Mouse (Mus musculus): Measurements from ENCODE around the gene Kcnab1. TPM values are rescaled to one million over a fixed set of nuclear protein-coding genes. Genes with fewer than 3 reads are reported as not detected.

The Kcnab1 gene
- polyA plus RNA-seq, 1 experiment from 2014 or later = 5.6 TPM

- Histone ChIP-seq H3K36me3 (no peaks in the 10 kb centered on the region), H3K4me2 (replicated peaks) (no peak overlapping the region), H3K9me3 (no peaks in the 10 kb centered on the region), H3K4me3 (no peak overlapping the region), H3K4me1 (no peaks in the 10 kb centered on the region), H3K27me3 (no peaks in the 10 kb centered on the region), H3K9ac (no peak overlapping the region), H3K27ac (no peak overlapping the region)
- no peak for ATAC-seq (ENCODE audit: insufficient number of reproducible peaks, insufficient read depth, low FRiP score, low TSS enrichment)
- 83% methylated on average over 4 of the region's 4 CpGs for WGBS
Measured at GRCm38 (mm10) chr3:65320990-65321389, 211.8 kb downstream of the Kcnab1 start.

DNA sequence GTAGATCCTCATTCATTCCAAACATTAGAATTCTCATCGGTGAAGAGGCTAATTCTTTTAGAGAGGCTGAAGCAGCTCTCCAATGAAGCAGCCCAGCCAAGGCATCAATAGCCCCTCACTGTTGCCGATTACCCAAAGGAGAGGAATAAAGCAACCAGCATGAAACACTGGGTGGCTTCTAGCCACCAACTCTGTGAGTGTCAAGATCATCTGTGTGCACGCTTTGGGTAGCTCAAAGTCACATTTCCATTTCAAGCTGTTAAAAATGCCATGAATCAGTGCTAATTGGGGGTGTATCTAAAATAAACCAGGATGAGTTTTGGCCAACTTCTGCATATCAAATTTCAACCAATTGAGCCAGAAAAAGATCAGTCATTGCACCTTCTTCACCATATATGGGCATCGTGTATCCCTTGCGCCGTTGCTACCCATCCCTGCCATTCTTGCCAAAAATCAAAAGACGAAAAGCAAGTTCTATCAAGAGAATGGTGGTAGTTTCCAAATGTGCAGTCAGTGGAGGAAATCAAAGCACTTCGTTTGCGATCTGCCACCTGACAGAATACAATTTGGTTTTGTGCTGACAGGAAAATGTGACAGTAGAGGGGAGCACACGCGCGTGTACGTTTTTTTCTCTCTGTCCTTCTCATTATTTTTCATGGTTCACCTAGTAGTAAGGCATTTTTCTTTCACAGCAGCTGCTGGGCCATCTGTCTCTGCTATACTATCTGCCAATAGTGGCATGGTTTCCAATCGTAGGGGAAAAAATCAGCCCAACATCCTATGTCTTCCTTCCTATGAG lies 213.0 kb downstream of the Kcnab1 start:
- no peak for ATAC-seq (ENCODE audit: insufficient number of reproducible peaks, insufficient read depth, low FRiP score, low TSS enrichment)
- no peak overlapping the region for H3K9ac ChIP-seq
- no peaks in the 10 kb centered on the region for H3K36me3 ChIP-seq
- H3K4me1 ChIP-seq = no peaks in the 10 kb centered on the region
- 89% methylated on average over 14 of the region's 14 CpGs for WGBS
- H3K4me2 ChIP-seq (replicated peaks) = no peak overlapping the region
- H3K4me3 ChIP-seq = no peak overlapping the region
- H3K9me3 ChIP-seq = no peaks in the 10 kb centered on the region
- H3K27me3 ChIP-seq = no peaks in the 10 kb centered on the region
- no peak overlapping the region for H3K27ac ChIP-seq

DNA sequence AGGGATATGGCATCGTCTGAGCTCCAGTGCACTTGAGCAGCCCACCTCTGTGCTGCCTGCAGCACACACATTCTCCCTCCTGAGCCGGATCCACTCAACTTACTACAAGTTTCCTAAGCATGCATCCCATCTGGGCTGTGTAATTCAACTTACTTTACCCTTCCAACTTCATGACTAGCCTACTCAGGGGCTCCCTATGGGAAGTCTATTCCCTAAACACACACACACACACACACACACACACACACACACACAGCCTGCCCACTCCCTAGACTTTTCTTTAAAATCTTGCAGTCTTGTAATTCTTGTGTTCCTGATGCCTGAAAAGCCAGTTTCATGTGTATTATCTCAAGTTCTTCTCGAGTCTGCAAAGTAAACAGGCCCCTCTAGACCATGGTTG lies 216.1 kb downstream of the Kcnab1 start:
- no peak overlapping the region for H3K4me3 ChIP-seq
- H3K4me2 ChIP-seq (replicated peaks) = no peak overlapping the region
- H3K27me3 ChIP-seq = no peaks in the 10 kb centered on the region
- no peak overlapping the region for H3K27ac ChIP-seq
- H3K9ac ChIP-seq = no peak overlapping the region
- WGBS = 67% methylated on average over 3 of the region's 3 CpGs
- H3K4me1 ChIP-seq = no peaks in the 10 kb centered on the region
- H3K36me3 ChIP-seq = no peaks in the 10 kb centered on the region
- H3K9me3 ChIP-seq = no peaks in the 10 kb centered on the region
- no peak for ATAC-seq (ENCODE audit: insufficient number of reproducible peaks, insufficient read depth, low FRiP score, low TSS enrichment)

GRCm38 (mm10) chr3:65328814-65329213 lies 219.6 kb downstream of the Kcnab1 start:
- ATAC-seq (ENCODE audit: insufficient number of reproducible peaks, insufficient read depth, low FRiP score, low TSS enrichment) = no peak
- no peaks in the 10 kb centered on the region for H3K27me3 ChIP-seq
- no peaks in the 10 kb centered on the region for H3K9me3 ChIP-seq
- H3K27ac ChIP-seq = no peak overlapping the region
- no peak overlapping the region for H3K9ac ChIP-seq
- no peaks in the 10 kb centered on the region for H3K36me3 ChIP-seq
- WGBS = 78% methylated on average over 4 of the region's 4 CpGs
- no peak overlapping the region for H3K4me3 ChIP-seq
- no peak overlapping the region for H3K4me2 ChIP-seq (replicated peaks)
- H3K4me1 ChIP-seq = no peaks in the 10 kb centered on the region

DNA sequence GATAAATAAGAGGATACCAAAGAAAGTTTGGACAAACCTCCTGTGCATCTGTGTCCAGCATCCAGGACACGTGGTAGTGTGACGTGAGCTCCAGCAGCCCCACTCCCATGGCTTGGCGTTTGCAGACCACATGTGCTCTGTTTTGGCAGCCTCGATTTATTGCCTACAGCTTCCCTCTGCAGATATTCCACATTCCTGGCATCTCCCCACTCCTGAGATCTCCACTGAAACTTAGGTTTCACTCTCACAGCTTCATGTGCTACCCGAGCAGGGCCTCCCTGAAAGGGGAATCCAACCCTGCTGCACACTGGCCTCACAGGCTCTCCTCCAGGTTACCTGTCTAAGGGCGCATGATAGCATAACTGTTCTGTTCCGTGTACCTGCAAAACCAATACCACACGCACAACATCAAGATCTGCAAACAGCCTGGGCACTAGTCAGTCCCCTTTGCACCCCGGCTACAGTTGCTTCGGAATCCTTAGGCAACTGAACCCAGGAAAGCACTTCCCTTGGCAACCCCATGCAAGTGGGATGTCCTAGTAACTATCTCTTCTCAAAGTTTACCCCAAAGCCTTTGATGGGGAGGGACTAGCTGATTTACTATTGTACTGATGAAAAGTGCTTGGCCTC lies 228.8 kb downstream of the Kcnab1 start:
- Histone ChIP-seq H3K9me3 (no peaks in the 10 kb centered on the region), H3K4me2 (replicated peaks) (no peak overlapping the region), H3K9ac (no peak overlapping the region), H3K27ac (no peak overlapping the region), H3K4me1 (peaks cover 4% of the 10 kb centered on the region; the same call in 1 of the 2 replicates), H3K36me3 (no peaks in the 10 kb centered on the region), H3K27me3 (no peaks in the 10 kb centered on the region), H3K4me3 (no peak overlapping the region)
- WGBS = 59% methylated on average over 10 of the region's 10 CpGs
- ATAC-seq (ENCODE audit: insufficient number of reproducible peaks, insufficient read depth, low FRiP score, low TSS enrichment) = no peak

DNA sequence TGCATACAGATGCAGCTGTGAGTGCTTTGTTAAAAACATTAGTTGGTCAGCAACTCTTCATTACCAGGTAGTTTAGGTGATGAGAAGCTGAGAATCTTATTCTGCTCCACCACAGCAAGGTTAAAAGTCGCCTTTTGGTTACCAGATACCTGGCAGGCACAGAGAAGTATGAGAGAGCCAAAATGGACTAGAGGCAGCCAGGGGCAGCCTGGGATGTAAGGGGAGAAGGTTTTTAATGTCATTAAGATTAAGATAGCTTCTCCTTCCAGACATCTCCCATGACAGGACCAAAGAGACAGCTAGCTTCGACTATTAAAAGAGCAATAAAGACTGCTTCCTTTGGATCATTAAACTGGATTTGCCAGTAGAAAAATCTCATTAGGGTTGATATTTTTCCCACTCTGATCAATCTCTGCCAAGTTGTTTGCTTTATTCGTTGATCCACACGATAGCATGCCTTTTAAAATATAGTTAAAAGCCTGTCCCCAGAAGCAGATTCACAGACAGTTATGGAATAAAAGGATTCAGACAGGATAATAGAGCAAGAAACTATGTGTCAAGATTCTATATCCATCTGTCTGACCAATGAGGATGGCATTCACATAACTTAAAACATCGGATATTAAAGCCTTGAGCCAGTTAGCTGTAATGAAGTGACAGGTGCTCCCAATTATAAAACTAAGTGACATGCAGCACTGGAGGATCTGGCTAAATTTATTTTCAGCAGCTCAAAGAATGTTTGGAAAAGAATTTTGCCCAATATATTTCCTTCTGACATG lies 231.2 kb downstream of the Kcnab1 start:
- ATAC-seq (ENCODE audit: insufficient number of reproducible peaks, insufficient read depth, low FRiP score, low TSS enrichment) = no peak
- no peak overlapping the region for H3K27ac ChIP-seq
- no peaks in the 10 kb centered on the region for H3K27me3 ChIP-seq
- H3K4me2 ChIP-seq (replicated peaks) = no peak overlapping the region
- no peak overlapping the region for H3K9ac ChIP-seq
- H3K4me3 ChIP-seq = no peak overlapping the region
- no peaks in the 10 kb centered on the region for H3K9me3 ChIP-seq
- 74% methylated on average over 5 of the region's 5 CpGs for WGBS
- peaks cover 4% of the 10 kb centered on the region; the same call in 1 of the 2 replicates for H3K4me1 ChIP-seq
- H3K36me3 ChIP-seq = no peaks in the 10 kb centered on the region

DNA sequence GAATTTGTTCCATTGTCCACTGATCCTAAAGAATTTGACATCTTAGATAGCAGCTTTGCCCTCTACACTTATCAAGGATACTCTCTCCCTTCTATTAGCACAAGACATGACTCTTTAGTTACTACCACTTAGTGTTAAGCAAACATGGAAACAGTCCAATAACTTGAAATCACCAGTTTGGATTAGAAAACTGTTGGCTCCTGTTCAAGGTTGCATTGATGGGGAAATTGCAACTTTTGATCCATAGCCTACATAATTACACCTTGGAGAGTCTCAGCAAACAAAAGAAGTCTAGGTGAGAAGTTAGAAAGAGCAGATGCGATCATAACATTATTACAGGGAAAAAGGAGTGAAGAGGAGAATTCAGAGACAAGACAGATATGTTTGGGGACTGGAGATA lies 237.0 kb downstream of the Kcnab1 start:
- Histone ChIP-seq H3K9me3 (no peaks in the 10 kb centered on the region), H3K36me3 (no peaks in the 10 kb centered on the region), H3K4me2 (replicated peaks) (no peak overlapping the region), H3K4me3 (no peak overlapping the region), H3K27ac (no peak overlapping the region), H3K9ac (no peak overlapping the region), H3K4me1 (no peaks in the 10 kb centered on the region), H3K27me3 (no peaks in the 10 kb centered on the region)
- WGBS = 90% methylated on average over 1 of the region's 1 CpGs
- no peak for ATAC-seq (ENCODE audit: insufficient number of reproducible peaks, insufficient read depth, low FRiP score, low TSS enrichment)

GRCm38 (mm10) chr3:65352278-65353127 lies 243.3 kb downstream of the Kcnab1 start:
- Histone ChIP-seq H3K9me3 (no peaks in the 10 kb centered on the region), H3K4me3 (no peak overlapping the region), H3K9ac (no peak overlapping the region), H3K4me2 (replicated peaks) (no peak overlapping the region), H3K4me1 (no peaks in the 10 kb centered on the region), H3K27me3 (no peaks in the 10 kb centered on the region), H3K36me3 (no peaks in the 10 kb centered on the region), H3K27ac (no peak overlapping the region)
- 52% methylated on average over 4 of the region's 4 CpGs for WGBS
- no peak for ATAC-seq (ENCODE audit: insufficient number of reproducible peaks, insufficient read depth, low FRiP score, low TSS enrichment)

GRCm38 (mm10) chr3:65353263-65354037 lies 244.3 kb downstream of the Kcnab1 start:
- Histone ChIP-seq H3K27ac (no peak overlapping the region), H3K27me3 (no peaks in the 10 kb centered on the region), H3K4me2 (replicated peaks) (no peak overlapping the region), H3K4me3 (no peak overlapping the region), H3K9me3 (no peaks in the 10 kb centered on the region), H3K4me1 (no peaks in the 10 kb centered on the region), H3K36me3 (no peaks in the 10 kb centered on the region), H3K9ac (no peak overlapping the region)
- WGBS = 70% methylated on average over 10 of the region's 10 CpGs
- no peak for ATAC-seq (ENCODE audit: insufficient number of reproducible peaks, insufficient read depth, low FRiP score, low TSS enrichment)

DNA sequence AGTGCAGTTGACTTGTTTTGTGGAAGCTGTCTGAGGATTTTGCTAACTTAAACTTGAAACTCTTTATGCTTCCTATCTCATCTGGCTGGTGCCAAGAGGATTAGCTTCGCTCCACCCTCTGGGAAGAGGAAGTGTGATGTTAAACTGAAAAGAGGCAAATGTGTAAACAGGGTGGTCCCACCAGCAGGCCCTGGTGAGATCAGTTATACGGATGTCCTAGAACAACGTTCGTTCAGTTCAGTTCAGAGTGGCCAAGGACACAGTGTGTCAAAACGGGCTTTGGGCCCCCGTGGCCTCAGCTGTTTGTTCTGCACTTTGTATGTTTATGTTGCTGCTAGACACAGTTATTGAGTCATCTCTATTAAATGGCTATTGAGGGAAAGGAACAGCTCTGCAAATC lies 246.3 kb downstream of the Kcnab1 start:
- no peak for ATAC-seq (ENCODE audit: insufficient number of reproducible peaks, insufficient read depth, low FRiP score, low TSS enrichment)
- Histone ChIP-seq H3K4me1 (no peaks in the 10 kb centered on the region), H3K4me3 (no peak overlapping the region), H3K9me3 (no peaks in the 10 kb centered on the region), H3K36me3 (no peaks in the 10 kb centered on the region), H3K27ac (no peak overlapping the region), H3K4me2 (replicated peaks) (no peak overlapping the region), H3K9ac (no peak overlapping the region), H3K27me3 (no peaks in the 10 kb centered on the region)
- WGBS = 78% methylated on average over 6 of the region's 6 CpGs

DNA sequence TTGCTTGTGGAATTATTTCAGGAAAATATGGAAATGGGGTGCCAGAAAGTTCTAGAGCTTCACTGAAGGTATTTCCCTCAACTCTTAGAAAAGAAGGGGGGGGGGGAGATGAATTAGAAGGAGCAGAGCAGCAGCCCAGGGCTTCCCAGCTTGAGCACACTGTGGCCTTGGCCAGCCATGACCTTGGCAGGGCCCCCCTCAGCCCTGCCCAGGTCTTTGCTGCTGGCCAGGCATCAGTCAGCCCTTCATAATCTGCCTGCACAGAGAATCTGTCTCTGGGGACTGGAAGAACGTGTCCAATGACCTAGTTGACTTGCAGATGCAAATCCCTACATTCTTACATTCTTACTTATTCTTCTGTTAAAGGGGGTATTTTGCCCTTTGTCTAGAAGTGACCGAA lies 249.1 kb downstream of the Kcnab1 start:
- no peak overlapping the region for H3K4me3 ChIP-seq
- no peak overlapping the region for H3K9ac ChIP-seq
- H3K36me3 ChIP-seq = 0 out of 2 replicates have a peak, but pooled peaks cover 3% of the 10 kb centered on the region
- H3K27ac ChIP-seq = no peak overlapping the region
- H3K4me2 ChIP-seq (replicated peaks) = no peak overlapping the region
- 60% methylated on average over 2 of the region's 2 CpGs for WGBS
- H3K27me3 ChIP-seq = no peaks in the 10 kb centered on the region
- ATAC-seq (ENCODE audit: insufficient number of reproducible peaks, insufficient read depth, low FRiP score, low TSS enrichment) = no peak
- no peaks in the 10 kb centered on the region for H3K4me1 ChIP-seq
- H3K9me3 ChIP-seq = no peaks in the 10 kb centered on the region

Data from embryonic facial prominence, embryonic 12.5 days (tissue).